Mouse (Mus musculus): Measurements from ENCODE around the gene Kif24.
"Not testable (repeated sequence)": the region's sequence is repeated elsewhere in the genome, so short reads cannot be mapped to it uniquely, and the experiment has no call there.

The Kif24 gene

DNA sequence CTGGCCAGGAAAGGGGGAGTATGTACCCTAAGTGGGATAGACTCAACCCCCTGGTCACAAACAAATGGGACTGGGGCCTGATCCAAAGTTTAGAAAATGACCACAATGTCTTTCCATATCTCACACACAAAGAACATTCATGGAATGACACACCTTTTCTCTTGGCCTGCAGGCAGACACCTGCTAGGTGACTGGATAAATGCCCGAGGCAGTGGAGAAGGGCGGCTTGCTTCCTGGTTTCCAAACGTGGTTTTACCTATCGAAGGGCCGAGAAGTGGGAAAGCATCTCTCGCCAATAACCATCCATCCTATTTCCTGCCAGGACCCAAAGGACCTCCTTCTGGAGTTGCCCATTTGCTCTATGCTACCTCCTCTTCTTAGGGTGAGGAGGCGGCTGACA, 28.3 kb upstream of the Kif24 start:
- DNase-seq (ENCODE audit: low spot score), result no peak

DNA sequence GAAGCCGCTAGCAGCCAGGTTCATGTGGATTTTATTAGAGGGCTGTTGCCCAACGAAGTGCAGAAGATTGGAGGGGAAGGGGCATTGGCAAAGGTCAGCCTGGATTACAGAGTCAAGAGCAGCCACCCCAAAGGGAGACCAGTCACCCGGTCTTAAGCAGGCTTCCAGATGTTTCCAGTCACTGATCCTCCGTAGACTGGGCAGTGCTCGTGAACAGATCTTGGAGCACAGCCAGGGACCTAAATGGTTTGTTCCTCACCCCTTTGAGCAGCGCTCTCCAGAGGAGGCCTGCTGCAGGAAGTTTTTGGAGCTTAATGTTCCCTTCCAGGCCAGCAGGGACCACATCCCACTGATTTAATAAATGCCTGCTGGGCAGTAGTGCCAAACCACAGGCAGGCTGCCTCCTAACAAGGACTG, 16.9 kb upstream of the Kif24 start:
- DNase-seq (ENCODE audit: low spot score), result peak; percentile 93

DNA sequence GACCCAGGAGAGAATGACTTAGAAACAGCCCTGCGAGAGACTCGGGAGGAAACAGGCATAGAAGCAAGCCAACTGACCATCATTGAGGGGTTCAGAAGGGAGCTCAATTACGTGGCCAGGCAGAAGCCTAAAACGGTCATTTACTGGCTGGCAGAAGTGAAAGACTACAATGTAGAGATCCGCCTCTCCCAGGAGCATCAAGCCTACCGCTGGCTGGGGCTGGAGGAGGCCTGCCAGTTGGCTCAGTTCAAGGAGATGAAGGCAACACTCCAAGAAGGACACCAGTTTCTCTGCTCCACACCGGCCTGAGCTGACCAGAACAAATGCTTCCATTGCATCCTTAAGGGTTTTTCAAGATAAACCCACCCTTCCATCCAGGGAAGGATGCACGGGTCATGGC, 15.6 kb upstream of the Kif24 start:
- peak; percentile 89 for DNase-seq (ENCODE audit: low spot score)

DNA sequence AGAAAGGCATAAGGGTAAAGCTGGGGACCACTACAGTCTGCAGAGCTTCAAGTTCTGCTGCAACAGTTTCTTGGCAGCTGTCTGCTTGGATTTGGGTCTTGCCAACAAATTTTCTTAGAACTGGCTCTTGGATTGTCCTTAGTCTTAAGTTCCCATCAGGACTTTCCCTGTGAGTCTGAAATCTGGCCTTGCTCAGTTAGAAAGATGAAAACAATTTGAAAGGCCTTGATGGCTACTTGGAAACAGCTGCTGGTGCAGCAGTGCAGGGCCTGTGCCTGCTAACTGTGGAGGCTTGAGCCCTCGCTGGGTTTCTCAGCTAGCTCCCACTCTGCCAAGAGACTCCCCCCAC, 14.7 kb upstream of the Kif24 start:
- peak; percentile 71 for DNase-seq (ENCODE audit: low spot score)

DNA sequence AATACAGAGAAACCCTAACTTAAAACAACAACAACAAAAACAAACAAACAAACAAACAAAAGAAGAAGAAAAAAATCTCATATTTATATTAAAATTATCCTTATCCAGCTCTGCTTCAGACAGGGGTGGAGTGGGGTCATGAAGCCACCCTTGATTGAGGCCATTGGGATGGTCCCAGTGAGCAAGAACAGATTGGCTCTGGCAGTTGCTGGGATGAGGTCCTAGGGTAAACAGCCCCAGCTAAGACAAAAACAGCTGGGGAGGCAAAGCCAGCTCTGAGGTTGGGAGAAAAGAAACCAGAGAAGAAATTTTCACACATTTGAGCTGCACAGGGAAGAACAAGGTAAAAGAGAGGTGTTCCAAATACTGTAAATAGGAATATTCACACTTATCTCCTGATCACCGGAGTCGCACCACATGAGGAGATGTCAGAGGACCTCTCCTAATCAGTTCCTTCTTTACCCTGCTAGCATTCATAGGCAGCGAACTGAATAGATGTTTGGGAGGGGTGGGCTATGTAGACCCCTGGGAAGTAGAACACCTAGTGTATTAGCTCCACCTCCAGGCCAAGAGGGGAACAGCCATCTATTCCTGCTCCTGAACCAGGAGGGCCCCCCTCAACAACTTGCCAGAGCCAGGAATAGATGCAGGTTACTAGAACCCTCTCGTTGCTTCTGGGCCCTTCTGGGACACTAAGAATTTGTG, 14.2 kb upstream of the Kif24 start:
- DNase-seq (ENCODE audit: low spot score), result no peak

DNA sequence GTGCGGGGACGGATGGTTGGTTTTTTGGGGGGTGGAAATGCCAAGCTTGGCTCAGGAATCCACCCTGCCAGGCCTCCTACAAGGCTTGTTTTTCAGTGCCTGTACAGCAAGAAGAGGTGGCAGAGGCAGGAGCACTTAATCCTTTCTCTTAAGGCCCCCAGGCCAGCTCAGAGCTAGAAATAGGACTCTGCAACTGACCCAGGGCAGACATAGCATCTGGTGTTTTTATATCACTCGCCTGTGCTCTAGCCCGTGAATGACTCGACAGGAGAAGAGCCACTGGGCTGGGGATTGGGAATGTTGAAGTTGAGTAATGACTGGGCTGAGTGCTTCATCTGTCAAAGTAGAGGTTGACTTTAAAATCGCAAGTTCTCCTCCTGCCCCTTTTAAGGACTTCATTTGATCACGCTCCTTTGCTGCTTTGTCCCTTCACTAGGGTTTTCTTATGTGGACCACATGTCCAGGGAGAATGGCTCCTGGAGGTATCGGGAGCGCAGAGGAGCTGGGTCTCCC, 13.0 kb upstream of the Kif24 start:
- no peak for DNase-seq (ENCODE audit: low spot score)

DNA sequence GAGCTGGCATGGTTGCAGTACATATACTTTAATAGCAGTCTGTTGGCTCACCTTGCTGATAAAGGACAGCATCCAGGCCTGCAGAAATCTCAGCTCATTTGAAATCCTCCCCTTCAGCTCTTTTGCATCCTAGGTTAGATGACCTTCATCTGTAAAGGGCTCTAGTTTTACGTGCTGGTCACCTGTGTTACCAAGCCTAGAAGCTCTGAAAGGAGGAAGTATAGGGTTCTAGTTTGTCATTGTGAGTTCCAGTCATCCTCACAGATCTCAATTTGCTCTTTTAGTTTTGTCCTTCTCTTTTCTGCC, 6.7 kb upstream of the Kif24 start:
- no peak for DNase-seq (ENCODE audit: low spot score)

DNA sequence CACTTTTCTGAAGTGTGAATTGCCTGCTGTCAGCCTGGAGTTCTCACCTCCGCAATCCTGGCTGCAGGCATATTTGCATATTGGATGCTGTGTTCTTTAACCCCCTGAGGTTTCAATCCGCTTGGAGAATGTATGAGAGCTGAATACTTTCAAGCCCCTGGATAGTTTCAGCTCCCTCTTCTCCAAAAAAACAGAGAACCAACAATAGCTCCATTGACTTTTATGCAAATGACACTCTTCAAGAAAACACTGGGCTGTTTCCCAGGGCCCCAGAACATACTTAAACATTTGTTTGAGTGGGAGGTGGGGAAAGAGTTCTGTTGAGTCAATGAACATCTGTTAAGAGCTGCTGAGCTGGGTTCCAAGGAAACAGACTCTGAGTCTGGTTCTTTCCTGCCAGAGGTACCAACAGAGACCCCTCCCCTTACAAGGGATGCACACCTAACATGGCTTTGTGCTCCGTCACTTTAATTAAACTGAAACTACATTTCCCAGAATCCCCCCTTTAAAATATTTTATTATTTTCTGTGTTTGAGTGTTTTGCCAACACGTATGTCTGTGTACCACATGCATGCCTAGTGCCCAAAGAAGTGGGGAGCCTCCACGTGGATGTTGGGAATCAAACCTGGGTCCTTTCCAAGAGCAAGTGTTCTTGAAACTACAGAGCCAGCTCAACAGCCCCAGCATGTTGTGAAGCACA, 6.1 kb upstream of the Kif24 start:
- DNase-seq (ENCODE audit: low spot score), result no peak

DNA sequence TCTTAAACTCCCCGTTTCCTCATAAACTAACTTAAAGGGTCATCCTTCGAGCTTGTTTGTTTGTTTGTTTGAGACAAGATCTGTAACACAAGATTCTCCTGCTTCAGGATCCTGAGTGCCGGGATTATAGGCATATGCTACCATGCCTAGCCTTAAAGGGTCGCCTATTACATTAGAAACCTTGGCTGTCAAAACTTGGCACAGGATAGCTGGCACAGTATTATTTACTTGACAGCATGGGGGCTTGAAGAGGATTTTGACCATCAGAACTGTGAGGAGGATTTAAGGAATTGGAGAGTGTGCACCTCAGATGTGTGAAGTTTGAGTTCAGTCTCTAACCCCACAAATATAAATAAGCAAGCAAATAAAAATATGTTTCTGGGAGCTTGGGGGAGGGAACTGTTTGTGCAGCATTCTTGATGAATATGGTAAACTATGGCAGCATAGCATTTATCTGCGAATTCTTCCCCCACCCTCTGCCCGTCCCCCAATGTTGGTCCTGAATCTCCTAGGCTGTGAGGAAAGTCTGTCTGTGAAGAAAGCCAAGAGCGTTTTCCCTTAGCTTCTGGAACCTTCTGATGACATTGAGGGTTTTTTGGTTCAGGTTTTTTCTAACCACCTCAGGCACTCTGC, 5.5 kb upstream of the Kif24 start:
- no peak for DNase-seq (ENCODE audit: low spot score)

DNA sequence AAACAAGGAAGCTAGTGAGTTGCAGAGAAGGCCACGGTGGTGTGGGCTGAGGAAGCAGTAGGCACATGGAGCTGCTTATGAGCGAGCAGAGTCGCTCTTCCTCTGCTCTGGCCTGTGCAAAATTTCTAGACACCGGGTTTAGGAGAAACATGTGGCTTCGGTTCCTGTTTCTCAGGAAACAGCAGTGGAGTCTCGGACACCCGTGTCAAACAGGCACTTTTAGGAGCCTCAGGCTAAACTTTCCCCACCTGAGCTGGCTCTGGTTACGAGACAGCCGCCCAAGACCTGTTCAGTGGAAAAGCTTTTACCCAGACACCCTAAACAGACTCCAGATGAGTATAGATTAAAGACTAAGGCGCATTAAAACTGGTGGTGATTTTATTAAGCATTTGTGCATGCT, 4.5 kb upstream of the Kif24 start:
- DNase-seq (ENCODE audit: low spot score), result no peak

DNA sequence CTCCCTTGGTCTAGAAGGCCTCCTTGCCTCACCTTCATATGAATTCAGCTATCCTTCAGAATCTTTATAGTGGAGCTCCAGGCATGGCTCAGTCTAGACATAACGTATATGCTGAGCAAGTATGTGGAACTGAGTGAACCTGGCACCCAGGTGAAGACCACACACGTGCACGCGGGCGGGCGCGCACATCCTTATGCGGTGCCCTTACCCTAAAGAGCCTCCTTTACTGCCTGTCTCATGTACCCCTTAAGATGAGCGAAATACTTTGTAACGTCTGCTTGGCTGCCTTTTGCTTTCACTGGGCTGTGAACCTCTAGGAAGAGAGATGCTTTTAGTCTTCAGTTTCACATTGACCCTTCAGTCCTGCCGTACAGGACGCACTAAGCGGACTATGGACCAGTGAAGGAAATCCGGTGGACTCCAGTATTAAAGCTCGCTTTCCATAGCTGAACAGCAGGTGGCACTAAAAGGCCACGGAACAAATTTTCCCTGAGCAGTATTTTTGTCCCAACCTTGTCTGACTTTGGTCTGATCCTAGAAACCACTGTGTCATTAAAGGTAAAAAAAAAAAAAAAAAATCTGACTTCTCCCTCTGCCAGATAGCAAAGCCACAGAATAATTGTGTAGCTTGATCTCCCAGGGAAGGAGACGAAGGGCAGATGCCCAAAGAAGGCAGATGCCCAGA, 3.9 kb upstream of the Kif24 start:
- peak; percentile 75 for DNase-seq (ENCODE audit: low spot score)

DNA sequence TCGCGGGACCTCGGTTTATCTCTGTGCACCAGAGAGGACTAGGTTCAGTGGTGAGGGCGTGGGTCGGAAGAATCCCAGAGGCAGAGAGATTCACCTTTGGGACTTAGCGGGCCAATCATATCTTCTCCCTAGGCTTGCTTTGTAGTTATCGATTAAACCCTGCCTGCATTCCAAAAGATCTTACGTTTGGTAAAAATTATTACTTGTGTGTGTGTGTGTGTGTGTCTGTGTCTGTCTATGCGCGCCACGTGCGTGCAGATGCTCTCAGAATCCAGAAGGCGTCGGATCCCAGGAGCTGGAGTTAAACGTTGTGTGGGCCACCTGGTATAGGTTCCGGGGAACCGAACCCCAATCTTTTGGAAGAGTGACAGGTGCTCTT, 589 bp upstream of the Kif24 start:
- DNase-seq (ENCODE audit: low spot score), result no peak

DNA sequence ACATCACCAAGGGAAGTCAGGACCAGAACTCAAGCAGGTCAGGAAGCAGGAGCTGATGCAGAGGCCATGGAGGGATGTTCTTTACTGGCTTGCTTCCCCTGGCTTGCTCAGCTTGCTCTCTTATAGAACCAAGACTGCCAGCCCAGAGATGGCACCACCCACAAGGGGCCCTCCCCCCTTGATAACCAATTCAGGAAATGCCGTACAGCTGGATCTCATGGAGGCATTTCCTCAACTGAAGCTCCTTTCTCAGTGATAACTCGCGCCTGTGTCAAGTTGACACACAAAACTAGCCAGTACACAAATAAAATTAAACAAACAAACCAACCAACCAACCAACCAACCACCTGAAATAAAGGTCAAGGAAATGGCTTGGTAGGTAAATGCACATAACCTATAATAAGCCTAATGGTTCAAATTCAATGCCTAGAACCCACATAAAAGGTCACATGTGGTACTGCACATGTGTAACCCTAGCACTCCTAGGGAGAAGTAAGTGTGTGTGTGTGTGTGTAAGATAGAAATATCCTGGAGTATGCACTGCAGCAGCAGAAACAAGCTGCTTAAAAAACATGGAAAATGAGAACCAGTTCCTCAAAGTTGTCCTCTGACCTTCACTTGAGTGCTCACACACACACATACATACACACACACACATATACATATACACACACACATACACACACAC, 1.5 kb downstream of the Kif24 start:
- DNase-seq (ENCODE audit: low spot score), result not testable (repeated sequence)

DNA sequence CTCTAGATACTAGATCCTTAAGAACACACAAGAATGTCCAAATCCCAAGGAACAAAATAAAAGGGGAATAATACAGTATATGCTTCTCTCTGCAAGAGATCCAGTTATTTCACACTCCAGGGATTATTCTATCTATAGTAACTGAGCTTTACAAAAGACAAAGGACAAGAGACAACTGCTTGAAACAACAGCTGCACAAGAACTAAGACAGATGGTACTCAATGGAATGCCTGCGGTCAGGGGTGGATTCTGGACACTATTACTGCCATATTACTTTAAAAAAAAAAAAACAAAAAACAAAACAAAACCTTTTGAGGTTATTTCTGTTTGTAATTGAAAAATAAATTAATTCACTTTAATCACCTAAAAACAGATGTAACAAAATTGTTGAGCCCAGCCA, 4.0 kb downstream of the Kif24 start:
- no peak for DNase-seq (ENCODE audit: low spot score)

DNA sequence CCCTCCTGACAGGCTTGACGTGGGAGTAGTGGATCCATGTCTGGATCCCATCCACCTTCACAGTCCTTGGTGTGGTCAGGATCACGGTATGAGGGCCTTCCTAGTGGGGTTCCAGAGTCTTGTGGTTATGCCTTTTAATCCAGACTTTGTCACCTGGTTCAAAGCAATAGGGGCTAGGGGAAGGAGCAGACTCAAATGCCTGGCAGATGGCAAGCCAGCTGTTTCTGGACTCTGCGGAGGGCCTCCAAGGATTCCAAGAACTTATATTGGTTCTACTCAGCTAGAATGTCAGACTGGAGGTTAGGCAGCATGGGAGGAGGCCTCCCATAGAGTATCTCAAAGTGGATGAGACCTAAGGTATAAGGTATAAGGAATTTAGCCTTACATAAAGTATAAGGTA, 17.1 kb downstream of the Kif24 start:
- DNase-seq (ENCODE audit: low spot score), result no peak

DNA sequence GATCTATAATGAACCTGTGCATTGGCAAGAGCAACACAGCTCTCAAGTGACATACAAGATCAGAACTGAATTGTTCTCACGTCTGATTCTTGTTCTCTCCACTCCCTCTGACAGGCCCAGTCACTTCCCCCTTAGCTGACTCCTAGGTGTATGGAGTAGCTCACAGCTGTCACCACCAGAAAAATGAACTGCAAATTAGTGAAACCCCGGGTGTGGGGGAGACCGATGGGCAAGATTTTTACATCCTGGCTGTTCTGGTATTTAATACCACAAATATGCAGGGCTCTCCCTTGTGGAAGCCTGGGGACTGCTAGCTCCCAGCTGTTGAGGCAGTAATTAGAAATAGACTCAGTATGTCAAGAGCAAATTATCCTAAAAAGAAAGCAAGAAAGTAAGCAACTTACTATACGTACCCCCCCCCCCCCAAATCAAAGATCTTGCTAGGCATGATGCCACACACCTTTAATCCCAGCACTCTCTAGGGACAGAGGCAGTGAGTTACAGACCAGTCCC, 21.8 kb downstream of the Kif24 start:
- no peak for DNase-seq (ENCODE audit: low spot score)

DNA sequence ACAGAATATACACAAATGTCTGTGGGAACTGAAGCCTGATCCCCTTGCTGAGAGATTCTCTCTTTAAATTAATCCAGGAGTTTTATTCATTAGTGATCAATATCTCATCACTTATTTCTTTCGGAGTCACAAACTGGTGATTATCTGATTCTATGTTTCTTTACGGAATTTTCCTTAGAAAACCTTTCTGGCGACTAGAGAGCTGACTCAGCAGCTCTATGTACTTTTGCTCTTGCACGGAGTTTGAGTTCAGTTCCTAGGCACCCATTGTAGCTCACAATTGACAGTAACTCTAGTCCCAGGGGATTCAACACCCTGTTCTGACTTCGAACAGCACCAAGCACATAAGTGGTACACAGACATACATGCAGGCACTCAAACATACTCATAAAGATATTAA, 25.8 kb downstream of the Kif24 start:
- DNase-seq (ENCODE audit: low spot score), result no peak

DNA sequence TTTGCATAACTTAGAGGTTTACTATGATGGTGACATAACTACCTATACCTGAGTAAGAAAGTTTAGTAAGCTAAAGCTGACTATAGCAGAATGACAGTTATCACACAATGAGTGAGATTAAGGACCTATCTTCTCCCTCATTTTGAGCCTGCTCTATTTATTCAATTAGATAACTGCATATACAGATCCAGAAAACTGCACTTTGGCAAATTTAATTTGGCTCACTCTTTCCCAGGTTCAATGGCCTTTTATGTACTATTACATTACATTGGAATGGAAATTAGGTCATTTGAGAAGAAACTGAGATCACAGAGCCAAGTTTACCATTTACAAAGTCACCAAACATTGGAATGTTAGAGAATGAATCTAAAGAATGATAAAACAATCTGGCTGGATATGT, 47.7 kb downstream of the Kif24 start:
- no peak for DNase-seq (ENCODE audit: low spot score)

DNA sequence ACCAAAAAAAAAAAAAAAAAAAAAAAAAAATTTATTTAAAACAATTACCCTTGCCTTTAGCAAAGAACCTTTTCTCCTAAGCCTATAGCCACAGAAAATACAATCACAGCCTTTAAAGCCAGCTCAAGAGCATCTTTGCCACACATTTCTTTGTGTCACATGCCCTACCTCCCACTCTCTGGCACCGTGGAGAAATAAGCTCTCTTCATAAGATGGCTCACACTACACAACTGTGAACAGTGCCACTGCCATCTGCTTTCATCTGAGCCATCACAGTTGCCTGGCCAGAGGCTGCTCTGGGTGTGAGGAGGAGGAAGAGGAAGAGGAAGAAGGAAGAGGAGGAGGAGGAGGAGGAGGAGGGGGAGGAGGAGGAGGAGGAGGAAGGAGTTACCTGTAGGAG, 55.3 kb downstream of the Kif24 start:
- no peak for DNase-seq (ENCODE audit: low spot score)

DNA sequence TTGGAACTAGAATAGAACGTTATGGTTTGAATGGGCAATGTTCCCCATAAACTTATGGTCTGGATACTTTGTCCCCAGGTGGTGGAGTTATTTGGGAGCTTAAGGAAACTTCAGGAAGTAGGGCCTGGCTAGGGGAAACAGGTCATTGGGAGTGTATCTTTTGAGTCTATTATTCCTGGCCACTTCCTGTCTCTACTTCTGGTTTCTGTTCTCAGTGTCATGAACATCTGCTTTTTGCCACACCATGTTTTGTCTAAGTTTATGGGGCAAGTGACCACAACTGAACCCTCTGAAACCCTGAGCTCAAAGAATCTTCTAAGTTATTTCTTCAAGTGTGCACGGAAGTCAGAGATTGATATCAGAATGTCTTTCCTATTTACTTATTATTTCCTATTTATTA, 57.3 kb downstream of the Kif24 start:
- DNase-seq (ENCODE audit: low spot score), result no peak

DNA sequence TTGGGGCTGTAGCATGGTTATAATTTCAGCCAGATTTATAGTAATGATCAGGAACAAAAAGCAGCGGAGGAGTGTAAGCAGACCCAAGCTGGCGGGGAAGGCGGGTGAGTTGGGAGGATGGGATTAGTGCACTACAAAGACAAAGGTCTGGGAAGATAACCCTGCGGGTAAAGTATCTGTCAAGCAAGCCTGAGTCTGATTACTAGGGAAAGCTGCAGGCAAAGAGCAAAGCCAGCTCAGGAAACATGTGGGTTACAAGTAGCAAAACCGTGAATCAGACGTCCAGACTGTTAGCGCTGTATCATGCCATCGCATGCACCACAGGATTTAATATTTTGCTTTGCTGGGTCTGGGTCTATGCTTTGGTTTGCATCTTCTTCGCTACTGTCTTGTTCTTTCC, 58.1 kb downstream of the Kif24 start:
- no peak for DNase-seq (ENCODE audit: low spot score)

DNA sequence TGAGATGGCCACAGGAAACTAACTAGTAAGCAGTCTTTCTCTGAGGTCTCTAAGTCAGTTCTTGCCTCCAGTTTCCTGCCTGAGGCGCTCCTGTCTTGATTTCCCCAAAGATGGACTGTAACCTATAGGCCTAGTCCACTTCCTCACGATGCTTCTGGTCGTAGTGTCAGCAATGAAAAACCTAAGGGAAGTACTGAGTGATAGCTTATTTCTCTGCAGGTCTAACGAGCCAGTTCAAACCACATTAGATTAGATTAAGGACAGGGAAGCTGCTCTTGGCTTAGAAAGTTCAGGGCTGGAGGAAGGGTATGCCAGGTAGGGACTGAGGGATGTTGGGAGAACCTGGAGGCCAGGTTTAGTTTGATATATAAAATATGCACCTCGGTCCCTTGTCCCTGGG, 63.1 kb downstream of the Kif24 start:
- DNase-seq (ENCODE audit: low spot score), result no peak
